Mouse (Mus musculus) embryonic facial prominence, embryonic 12.5 days (tissue): ENCODE data around the gene Cnnm2. TPM values are rescaled to one million over a fixed set of nuclear protein-coding genes. Genes with fewer than 3 reads are reported as not detected.
"Not testable (repeated sequence)": the region's sequence is repeated elsewhere in the genome, so short reads cannot be mapped to it uniquely, and the experiment has no call there.

Source experiments
- ATAC-seq: fragments of 200-750 bp; cut with Nextera tagmentation; 2 replicates; pipeline ENCODE4 v1.8.0; 2017; ENCODE audit not compliant: insufficient number of reproducible peaks, insufficient read depth, low FRiP score, low TSS enrichment
- H3K27ac ChIP-seq: fragments of 300-500 bp; sonication (generic); 2 replicates; pipeline ENCODE4 v1.5.1; 2016; ENCODE audit warnings: mild to moderate bottlenecking
- H3K27me3 ChIP-seq: fragments of 300-500 bp; sonication (generic); 2 replicates; pipeline ENCODE4 v1.6.1; 2016; ENCODE audit warnings: mild to moderate bottlenecking, moderate library complexity
- H3K36me3 ChIP-seq: fragments of 300-500 bp; sonication (generic); 2 replicates; pipeline ENCODE4 v1.6.1; 2016; ENCODE audit warnings: mild to moderate bottlenecking
- H3K4me1 ChIP-seq: fragments of 300-500 bp; sonication (generic); 2 replicates; pipeline ENCODE4 v1.6.1; 2016
- H3K4me2 ChIP-seq: fragments of 300-500 bp; sonication (generic); replicated peaks from 2 replicates; pipeline ENCODE4 v1.6.1; 2016; ENCODE audit warnings: mild to moderate bottlenecking, moderate library complexity
- H3K4me3 ChIP-seq: fragments of 300-500 bp; sonication (generic); 2 replicates; pipeline ENCODE4 v1.5.1; 2016; ENCODE audit warnings: mild to moderate bottlenecking
- H3K9ac ChIP-seq: fragments of 300-500 bp; sonication (generic); 2 replicates; pipeline ENCODE4 v1.6.1; 2016; ENCODE audit warnings: mild to moderate bottlenecking, moderate library complexity
- H3K9me3 ChIP-seq: fragments of 300-500 bp; sonication (generic); 2 replicates; pipeline ENCODE4 v1.6.1; 2016; ENCODE audit warnings: mild to moderate bottlenecking, moderate library complexity
- WGBS: fragments of 180-500 bp; shearing (Covaris S2); methylation state at CpG from one replicate; pipeline ENCODE4 v1.1.7; 2016; 5-methylcytosine and 5-hydroxymethylcytosine counted together
- polyA plus RNA-seq: library from polyadenylated mRNA; unstranded; fragments of >200 nt; fragmentation: Nextera tagmentation; extraction: Ambion mirVana; gene quantifications from 2 replicates; pipeline ENCODE4 v1.2.1, GENCODE M21; 2016

Cnnm2 gene
- polyA plus RNA-seq = 4.9 and 5.4 TPM in 2 replicates

GRCm38 (mm10) chr19:46761247-46761946, at the start of gene Cnnm2:
TSS of gene Cnnm2 (plus strand) at chr19:46761596.
- peaks cover 16% of the 10 kb centered on the region for H3K27me3 ChIP-seq
- WGBS = 1% methylated on average over 58 of the region's 59 CpGs

GRCm38 (mm10) chr19:46714234-46714633, 47.2 kb upstream of the Cnnm2 start:
- 84% methylated on average over 8 of the region's 8 CpGs for WGBS
- Histone ChIP-seq H3K4me2 (no peak overlapping the region), H3K4me3 (no peak overlapping the region), H3K4me1 (no peaks in the 10 kb centered on the region), H3K27ac (no peak overlapping the region), H3K9me3 (0 out of 2 replicates have a peak, but pooled peaks cover 7% of the 10 kb centered on the region), H3K36me3 (peaks cover 12% of the 10 kb centered on the region; the same call in 1 of the 2 replicates), H3K9ac (no peak overlapping the region), H3K27me3 (no peaks in the 10 kb centered on the region)
- ATAC-seq = no peak

More at GRCm38 (mm10) chr19:46761247-46761946, at the start of gene Cnnm2:
- H3K9me3 ChIP-seq = no peaks in the 10 kb centered on the region
- peak within 1 kb of the TSS; percentile 71 for H3K9ac ChIP-seq
- peak within 1 kb of the TSS; percentile 79 for H3K4me3 ChIP-seq
- H3K4me2 ChIP-seq = peak within 1 kb of the TSS; percentile 96
- no peaks in the 10 kb centered on the region for H3K36me3 ChIP-seq
- H3K4me1 ChIP-seq = peaks cover 12% of the 10 kb centered on the region
- H3K27ac ChIP-seq = peak within 1 kb of the TSS; percentile 70; the same call in 1 of the 2 replicates
- ATAC-seq = peak; percentile 96

- Histone ChIP-seq H3K4me2 (no peak overlapping the region), H3K9ac (no peak overlapping the region)
Measured at GRCm38 (mm10) chr19:46715016-46715415, 46.4 kb upstream of the Cnnm2 start.

GRCm38 (mm10) chr19:46718150-46718549, 43.2 kb upstream of the Cnnm2 start:
- WGBS = 82% methylated on average over 4 of the region's 4 CpGs
- H3K9ac ChIP-seq = no peak overlapping the region
- no peak overlapping the region for H3K4me2 ChIP-seq
- no peaks in the 10 kb centered on the region for H3K27me3 ChIP-seq
- H3K4me1 ChIP-seq = no peaks in the 10 kb centered on the region
- H3K4me3 ChIP-seq = no peak overlapping the region
- H3K36me3 ChIP-seq = peaks cover 8% of the 10 kb centered on the region; the same call in 1 of the 2 replicates
- ATAC-seq = no peak
- 0 out of 2 replicates have a peak, but pooled peaks cover 7% of the 10 kb centered on the region for H3K9me3 ChIP-seq
- no peak overlapping the region for H3K27ac ChIP-seq

More at GRCm38 (mm10) chr19:46715016-46715415, 46.4 kb upstream of the Cnnm2 start:
- 0 out of 2 replicates have a peak, but pooled peaks cover 7% of the 10 kb centered on the region for H3K9me3 ChIP-seq
- no peaks in the 10 kb centered on the region for H3K27me3 ChIP-seq
- no peak overlapping the region for H3K4me3 ChIP-seq
- no peak overlapping the region for H3K27ac ChIP-seq
- 93% methylated on average over 8 of the region's 8 CpGs for WGBS
- peaks cover 11% of the 10 kb centered on the region; the same call in 1 of the 2 replicates for H3K36me3 ChIP-seq
- H3K4me1 ChIP-seq = no peaks in the 10 kb centered on the region
- no peak for ATAC-seq

GRCm38 (mm10) chr19:46724411-46724810, 37.0 kb upstream of the Cnnm2 start:
- Histone ChIP-seq H3K4me2 (no peak overlapping the region), H3K4me3 (no peak overlapping the region), H3K36me3 (no peaks in the 10 kb centered on the region), H3K4me1 (no peaks in the 10 kb centered on the region), H3K27me3 (no peaks in the 10 kb centered on the region), H3K27ac (no peak overlapping the region), H3K9me3 (no peaks in the 10 kb centered on the region), H3K9ac (no peak overlapping the region)
- ATAC-seq = no peak
- WGBS = 64% methylated on average over 11 of the region's 11 CpGs

- Histone ChIP-seq H3K4me2 (no peak overlapping the region), H3K9ac (no peak overlapping the region), H3K9me3 (no peaks in the 10 kb centered on the region), H3K4me1 (no peaks in the 10 kb centered on the region), H3K4me3 (no peak overlapping the region), H3K27ac (no peak overlapping the region), H3K36me3 (no peaks in the 10 kb centered on the region), H3K27me3 (no peaks in the 10 kb centered on the region)
- 95% methylated on average over 8 of the region's 8 CpGs for WGBS
- no peak for ATAC-seq
Measured at GRCm38 (mm10) chr19:46726142-46726541, 35.3 kb upstream of the Cnnm2 start.

GRCm38 (mm10) chr19:46727140-46727736, 34.2 kb upstream of the Cnnm2 start:
- H3K36me3 ChIP-seq = no peaks in the 10 kb centered on the region
- 56% methylated on average over 8 of the region's 8 CpGs for WGBS
- no peaks in the 10 kb centered on the region for H3K27me3 ChIP-seq
- no peak for ATAC-seq
- no peak overlapping the region for H3K9ac ChIP-seq
- no peak overlapping the region for H3K27ac ChIP-seq
- no peak overlapping the region for H3K4me3 ChIP-seq
- H3K4me2 ChIP-seq = no peak overlapping the region
- no peaks in the 10 kb centered on the region for H3K4me1 ChIP-seq
- no peaks in the 10 kb centered on the region for H3K9me3 ChIP-seq

GRCm38 (mm10) chr19:46727945-46728540, 33.4 kb upstream of the Cnnm2 start:
- H3K4me2 ChIP-seq = no peak overlapping the region
- no peaks in the 10 kb centered on the region for H3K27me3 ChIP-seq
- no peak for ATAC-seq
- H3K9me3 ChIP-seq = no peaks in the 10 kb centered on the region
- no peaks in the 10 kb centered on the region for H3K36me3 ChIP-seq
- no peak overlapping the region for H3K9ac ChIP-seq
- H3K4me3 ChIP-seq = no peak overlapping the region
- H3K4me1 ChIP-seq = no peaks in the 10 kb centered on the region
- whole genome bisulfite sequencing = 78% methylated on average over 11 of the region's 11 CpGs
- no peak overlapping the region for H3K27ac ChIP-seq

- Histone ChIP-seq H3K27me3 (no peaks in the 10 kb centered on the region), H3K4me2 (no peak overlapping the region), H3K9ac (no peak overlapping the region), H3K27ac (no peak overlapping the region), H3K4me1 (no peaks in the 10 kb centered on the region), H3K4me3 (no peak overlapping the region), H3K36me3 (no peaks in the 10 kb centered on the region), H3K9me3 (no peaks in the 10 kb centered on the region)
- ATAC-seq = no peak
- 92% methylated on average over 3 of the region's 3 CpGs for WGBS
Measured at GRCm38 (mm10) chr19:46728909-46729308, 32.5 kb upstream of the Cnnm2 start.

GRCm38 (mm10) chr19:46731351-46731750, 30.0 kb upstream of the Cnnm2 start:
- 91% methylated on average over 10 of the region's 10 CpGs for WGBS
- H3K27me3 ChIP-seq = no peaks in the 10 kb centered on the region
- H3K4me2 ChIP-seq = no peak overlapping the region
- H3K36me3 ChIP-seq = 0 out of 2 replicates have a peak, but pooled peaks cover 3% of the 10 kb centered on the region
- no peak overlapping the region for H3K27ac ChIP-seq
- H3K4me1 ChIP-seq = no peaks in the 10 kb centered on the region
- H3K9ac ChIP-seq = no peak overlapping the region
- no peaks in the 10 kb centered on the region for H3K9me3 ChIP-seq
- no peak for ATAC-seq
- no peak overlapping the region for H3K4me3 ChIP-seq

- H3K36me3 ChIP-seq, H3K4me1 ChIP-seq, H3K27me3 ChIP-seq, H3K4me2 ChIP-seq, H3K9ac ChIP-seq, H3K9me3 ChIP-seq, H3K27ac ChIP-seq, H3K4me3 ChIP-seq, ATAC-seq: not testable (repeated sequence)
- WGBS = 92% methylated on average over 5 of the region's 5 CpGs
Measured at GRCm38 (mm10) chr19:46732673-46733072, 28.7 kb upstream of the Cnnm2 start.

GRCm38 (mm10) chr19:46733626-46734025, 27.8 kb upstream of the Cnnm2 start:
- 0 out of 2 replicates have a peak, but pooled peaks cover 3% of the 10 kb centered on the region for H3K36me3 ChIP-seq
- WGBS = 86% methylated on average over 7 of the region's 7 CpGs
- no peak overlapping the region for H3K4me3 ChIP-seq
- H3K27ac ChIP-seq = no peak overlapping the region
- ATAC-seq = no peak
- no peak overlapping the region for H3K4me2 ChIP-seq
- H3K9ac ChIP-seq = no peak overlapping the region
- H3K4me1 ChIP-seq = no peaks in the 10 kb centered on the region
- no peaks in the 10 kb centered on the region for H3K27me3 ChIP-seq
- no peaks in the 10 kb centered on the region for H3K9me3 ChIP-seq
